Mouse (Mus musculus) spleen, postnatal 0 days (tissue): ENCODE results near the gene Zbtb12. TPM values are rescaled to one million over a fixed set of nuclear protein-coding genes. Genes with fewer than 3 reads are reported as not detected.

Experiments used
- polyA plus RNA-seq: library from polyadenylated mRNA; unstranded; fragments of >200 nt; fragmentation: Nextera tagmentation; extraction: Ambion mirVana; gene quantifications from 2 replicates; pipeline ENCODE4 v1.2.1, GENCODE M21; 2015

Zbtb12 gene
- 0.99 and 1.2 TPM in 2 replicates for polyA plus RNA-seq

DNA sequence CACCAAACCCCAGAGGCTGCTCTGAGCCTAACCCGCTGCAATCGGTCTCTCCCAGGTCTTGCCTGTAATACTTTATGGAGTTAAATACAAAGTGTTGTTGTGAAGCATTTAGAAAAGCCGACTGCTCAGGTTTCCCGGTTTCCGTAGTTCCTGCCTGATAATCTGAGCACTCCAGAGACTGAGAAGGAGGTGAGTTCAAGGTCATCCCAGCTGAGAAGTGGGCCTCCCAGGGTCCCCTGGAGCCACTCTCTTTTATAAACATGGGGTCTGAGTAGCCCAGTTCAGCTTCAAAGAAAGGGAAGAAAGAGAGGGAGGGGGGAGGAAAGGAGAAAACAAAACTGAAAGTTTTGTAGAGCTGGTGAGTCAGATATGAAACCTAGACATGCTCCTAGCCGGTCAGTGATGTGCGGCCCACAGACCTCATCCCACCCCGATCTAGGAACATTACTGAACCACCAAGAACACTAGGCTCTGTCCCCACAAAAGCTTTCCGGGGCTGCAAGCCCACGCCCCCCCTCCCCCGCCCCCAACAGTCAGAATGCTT is at the start of gene Zbtb12:
Gene Zbtb12, plus strand, starts transcription at position 148 of the 544 bp plus-strand sequence.

DNA sequence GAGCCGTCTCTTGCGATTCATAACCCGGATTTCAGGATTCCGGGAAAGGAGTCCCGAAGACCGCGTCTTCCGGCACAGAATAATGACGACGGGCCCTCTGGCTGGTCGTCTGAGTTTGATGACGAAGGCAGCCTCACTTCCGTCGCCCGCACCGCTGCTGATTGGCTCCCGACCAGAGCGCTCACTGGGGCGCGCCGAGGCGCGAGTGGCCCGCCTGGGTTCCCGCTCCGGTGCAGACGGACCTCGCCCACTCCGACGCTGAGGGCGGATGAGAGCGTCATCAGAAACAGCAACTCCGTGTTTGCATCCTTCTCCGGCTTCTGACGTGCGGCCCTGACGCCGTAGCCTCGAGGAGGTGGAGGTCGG is 42.4 kb upstream of the Zbtb12 start, which contains the start of the genes Stk19 and Dxo:
Gene Stk19, minus strand, starts transcription at position 90 of the 366 bp plus-strand sequence.
Gene Dxo, plus strand, starts transcription at position 164 of the 366 bp plus-strand sequence.

DNA sequence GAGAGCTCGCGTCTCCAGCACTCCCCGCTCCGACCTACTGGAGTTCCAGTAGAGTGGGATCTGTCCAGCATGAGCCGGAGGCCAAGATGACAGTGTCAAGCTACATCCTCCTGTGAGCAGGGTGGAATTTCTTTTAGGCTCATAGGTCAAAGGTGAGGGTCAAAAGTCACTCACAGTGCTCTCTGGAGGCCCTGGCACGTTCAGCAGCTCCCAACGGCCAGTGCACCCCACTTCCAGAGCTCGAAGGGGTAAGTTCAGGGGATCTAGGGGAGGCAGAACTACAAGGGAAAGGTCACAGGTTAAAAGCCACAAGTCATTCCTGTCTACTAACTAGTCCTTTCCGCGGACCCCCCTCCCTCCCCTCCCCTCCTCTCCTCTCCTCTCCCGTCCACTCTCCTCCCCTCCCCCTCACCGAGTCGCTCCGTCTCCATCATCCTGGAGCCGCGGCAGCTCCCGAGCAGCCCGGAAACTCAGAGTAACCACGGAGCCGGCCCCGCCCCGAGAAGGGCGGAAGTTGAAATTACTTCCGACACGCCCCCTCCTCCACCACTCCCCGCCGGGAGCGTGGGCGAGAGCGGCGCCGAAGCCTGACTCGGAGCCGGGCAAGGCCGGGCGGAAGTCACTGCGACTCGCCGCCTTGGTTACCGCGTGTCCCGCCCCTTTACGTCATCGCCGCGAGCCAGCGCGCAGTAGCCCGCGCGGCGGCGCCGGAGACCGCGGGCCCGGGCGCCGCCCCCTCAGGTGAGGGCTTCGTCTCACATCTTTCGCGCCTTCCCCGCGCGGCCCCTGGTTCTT is 29.4 kb upstream of the Zbtb12 start, which contains the start of the genes Skiv2l and Nelfe:
Gene Skiv2l, minus strand, starts transcription at position 489 of the 795 bp plus-strand sequence.
Gene Nelfe, plus strand, starts transcription at position 670 of the 795 bp plus-strand sequence.

DNA sequence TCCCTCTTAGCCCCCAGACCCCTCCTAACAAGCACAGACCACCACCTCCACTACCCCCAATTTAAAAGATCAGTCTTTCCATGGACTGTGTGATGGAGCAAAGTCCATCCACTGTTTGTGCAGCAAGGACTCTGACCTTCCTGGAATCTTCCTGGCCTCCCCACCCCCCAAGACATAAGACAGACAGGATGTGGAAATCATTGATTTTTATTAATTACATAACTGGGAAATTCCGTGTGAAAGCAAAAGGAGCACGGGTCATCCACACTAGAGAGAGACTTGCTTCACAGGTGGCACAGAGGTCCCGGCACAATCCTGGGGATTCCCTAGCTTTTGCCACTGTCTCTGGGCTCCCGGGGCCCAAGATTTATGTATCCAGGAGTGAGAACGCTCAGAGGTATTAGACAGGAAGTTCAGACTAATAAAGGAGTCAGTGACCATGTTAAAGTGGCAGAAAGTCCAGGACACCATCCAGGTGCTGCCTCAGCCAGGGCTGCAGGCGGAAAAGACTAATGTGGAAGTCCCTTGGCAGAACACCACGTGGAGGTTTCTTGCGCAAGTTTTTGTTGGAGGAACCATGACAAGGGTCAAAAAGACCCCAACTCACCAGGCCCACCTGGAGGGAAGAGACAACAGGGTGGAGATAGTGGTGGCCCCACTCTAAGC is 16.7 kb upstream of the Zbtb12 start, which contains the start of gene Cfb:
Gene Cfb, minus strand, starts transcription at position 103 of the 666 bp plus-strand sequence.

DNA sequence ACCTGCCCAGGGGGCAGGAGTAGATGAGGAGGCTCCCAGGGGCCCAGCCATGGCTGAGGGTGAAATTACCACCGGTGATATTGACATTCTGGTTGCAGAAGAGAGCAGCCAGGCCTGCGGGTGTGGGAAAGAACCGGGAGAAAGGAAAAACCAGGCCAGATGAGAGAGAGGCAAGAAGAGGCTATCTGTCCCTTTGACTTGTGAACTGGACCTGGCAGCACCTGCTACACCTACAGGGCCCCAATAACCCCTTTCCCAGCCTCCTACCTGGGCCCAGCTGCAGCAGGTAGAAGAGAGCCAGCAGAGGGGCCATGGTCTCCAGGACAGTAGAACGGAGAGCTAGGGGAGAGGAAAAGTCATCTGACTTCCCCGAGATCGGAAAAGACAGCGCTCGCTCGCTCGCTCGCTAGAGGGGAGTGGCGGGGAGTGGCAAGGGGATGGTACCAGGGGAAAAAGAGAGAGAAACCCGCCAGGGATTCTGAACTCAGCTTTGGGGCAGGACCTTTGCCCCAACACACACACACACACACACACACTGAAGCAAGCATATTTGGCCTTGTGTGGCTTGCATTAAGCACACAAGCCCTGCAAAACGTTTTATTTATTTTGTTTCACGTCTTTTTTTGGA is 2.5 kb downstream of the Zbtb12 start, which contains the start of gene Gm20547:
Gene Gm20547, minus strand, starts transcription at position 360 of the 628 bp plus-strand sequence.

DNA sequence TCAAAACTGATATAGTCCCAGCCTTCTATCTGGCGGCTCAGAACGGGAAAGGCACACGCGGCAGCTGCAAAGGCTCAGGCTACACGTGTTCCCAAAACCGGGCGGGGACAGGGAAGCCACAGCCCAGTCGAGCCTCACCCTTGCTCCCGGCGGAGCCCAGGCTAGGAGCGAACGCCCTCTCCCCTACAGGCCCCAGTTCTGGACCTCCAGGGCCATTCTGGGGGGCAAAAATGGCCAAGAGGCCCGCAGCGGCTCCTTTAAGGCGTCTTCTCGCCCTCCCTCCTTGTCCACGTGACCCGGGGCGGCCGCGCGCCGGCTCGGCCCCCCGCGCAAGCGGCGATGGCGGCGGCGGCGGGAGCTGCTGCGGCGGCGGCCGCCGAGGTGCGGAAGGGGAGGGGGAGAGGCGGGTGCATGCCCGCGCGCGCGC is 18.9 kb downstream of the Zbtb12 start, which contains the start of the genes C2 and Ehmt2:
Gene C2, minus strand, starts transcription at position 106 of the 427 bp plus-strand sequence.
Gene Ehmt2, plus strand, starts transcription at position 310 of the 427 bp plus-strand sequence.

DNA sequence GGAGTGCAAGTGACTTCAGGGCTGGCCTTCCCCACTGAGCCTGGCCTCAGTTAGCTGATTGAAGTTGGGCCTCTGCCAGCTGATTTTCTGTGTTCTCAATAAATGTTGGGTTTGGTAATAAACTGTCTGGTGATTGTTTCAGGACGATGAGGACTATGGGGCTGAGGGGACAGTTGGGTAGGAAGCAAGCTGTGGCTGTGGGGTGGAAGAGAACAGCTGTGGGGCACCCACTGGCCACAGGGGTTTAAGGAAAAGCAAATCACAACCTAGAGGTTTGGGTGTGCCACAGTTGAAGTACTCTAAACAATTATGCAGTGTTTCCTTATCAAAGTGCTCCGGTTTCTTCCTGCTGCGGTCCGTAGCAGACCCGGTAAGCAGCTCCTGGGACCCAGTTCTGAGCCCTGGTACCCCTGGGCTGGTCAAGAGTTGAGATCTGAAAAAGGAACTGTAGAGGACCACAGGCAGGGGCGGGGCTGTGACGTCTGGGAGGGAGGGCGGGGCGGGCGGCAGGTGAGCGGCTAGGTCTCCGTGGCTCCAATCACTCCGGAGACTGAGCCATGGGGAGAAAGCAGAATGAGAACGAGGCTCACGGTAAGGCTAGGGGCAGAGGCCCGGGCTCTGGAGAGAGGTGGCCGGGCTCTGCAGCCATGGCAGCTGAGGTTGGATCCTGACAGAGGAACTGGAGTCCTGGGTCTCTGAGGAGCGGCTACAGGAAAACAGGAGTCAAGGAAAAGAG is 34.8 kb downstream of the Zbtb12 start, which contains the start of gene Slc44a4:
Gene Slc44a4, plus strand, starts transcription at position 537 of the 736 bp plus-strand sequence.

DNA sequence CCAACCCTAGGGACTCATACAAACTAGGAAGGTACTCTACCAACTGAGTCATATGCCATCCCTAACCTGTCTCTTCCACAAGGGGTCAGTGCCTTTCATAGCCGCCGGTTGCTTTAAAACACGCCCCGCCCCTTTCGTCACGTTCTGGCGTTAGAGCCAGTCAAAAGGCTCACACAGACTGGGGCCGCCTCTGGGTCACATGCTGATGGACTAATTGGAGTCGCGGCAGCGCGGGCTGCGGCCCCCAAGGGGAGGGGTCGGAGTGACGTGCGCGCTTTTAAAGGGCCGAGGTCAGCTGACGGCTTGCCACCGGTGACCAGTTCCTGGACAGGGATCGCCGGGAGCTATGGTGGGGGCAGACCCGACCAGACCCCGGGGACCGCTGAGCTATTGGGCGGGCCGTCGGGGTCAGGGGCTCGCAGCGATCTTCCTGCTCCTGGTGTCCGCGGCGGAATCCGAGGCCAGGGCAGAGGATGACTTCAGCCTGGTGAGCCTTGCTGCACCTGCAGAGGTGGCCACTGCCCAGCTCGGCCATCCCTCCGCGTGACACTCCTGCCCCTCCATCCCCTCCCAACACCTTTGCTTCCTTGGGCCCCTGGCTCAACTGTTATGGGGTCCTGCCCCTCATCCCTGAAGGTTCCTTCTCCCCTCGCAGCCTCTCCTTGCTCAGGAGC is 51.9 kb downstream of the Zbtb12 start, which contains the start of gene Neu1:
Gene Neu1, plus strand, starts transcription at position 193 of the 674 bp plus-strand sequence.

Other genes with a start within 250 kb of the Zbtb12 start
- 0.11 and 0.19 TPM in 2 replicates for gene Prrt1, start 249.9 kb upstream of the Zbtb12 start, polyA plus RNA-seq
- gene Fkbpl, start 234.7 kb upstream of the Zbtb12 start, polyA plus RNA-seq: 6.8 and 8.6 TPM in 2 replicates
- gene Atf6b, start 232.3 kb upstream of the Zbtb12 start, polyA plus RNA-seq: 18.6 and 26.1 TPM in 2 replicates
- gene Tnxb, start 208.9 kb upstream of the Zbtb12 start, polyA plus RNA-seq: 2.2 and 3.9 TPM in 2 replicates
- 2.7 and 2.8 TPM in 2 replicates for gene C4b, start 135.6 kb upstream of the Zbtb12 start, polyA plus RNA-seq
- gene Cyp21a1, start 74.9 kb upstream of the Zbtb12 start, polyA plus RNA-seq: not detected in 2 replicates
- 33.1 and 34.3 TPM in 2 replicates for gene Stk19, start 42.5 kb upstream of the Zbtb12 start, polyA plus RNA-seq
- 32.9 and 33.7 TPM in 2 replicates for gene Dxo, start 42.5 kb upstream of the Zbtb12 start, polyA plus RNA-seq
- 22.8 and 27.9 TPM in 2 replicates for gene Skiv2l, start 29.3 kb upstream of the Zbtb12 start, polyA plus RNA-seq
- 49.8 and 51.5 TPM in 2 replicates for gene Nelfe, start 29.1 kb upstream of the Zbtb12 start, polyA plus RNA-seq
- 5.7 and 8.3 TPM in 2 replicates for gene Cfb, start 17.0 kb upstream of the Zbtb12 start, polyA plus RNA-seq
- not detected in 2 replicates for gene Gm20547, start 2.6 kb downstream of the Zbtb12 start, polyA plus RNA-seq
- 7.5 and 11.8 TPM in 2 replicates for gene C2, start 18.8 kb downstream of the Zbtb12 start, polyA plus RNA-seq
- 26.6 and 32.9 TPM in 2 replicates for gene Ehmt2, start 19.0 kb downstream of the Zbtb12 start, polyA plus RNA-seq
- 0.08 and 0.25 TPM in 2 replicates for gene Slc44a4, start 35.0 kb downstream of the Zbtb12 start, polyA plus RNA-seq
- gene Neu1, start 51.8 kb downstream of the Zbtb12 start, polyA plus RNA-seq: 15.6 and 21.0 TPM in 2 replicates
- gene Hspa1b, start 79.8 kb downstream of the Zbtb12 start, polyA plus RNA-seq: 0.13 and 0.32 TPM in 2 replicates
- not detected in 2 replicates for gene Gm20481, start 90.4 kb downstream of the Zbtb12 start, polyA plus RNA-seq
- 1.7 and 1.8 TPM in 2 replicates for gene Hspa1a, start 92.7 kb downstream of the Zbtb12 start, polyA plus RNA-seq
- gene Hspa1l, start 93.2 kb downstream of the Zbtb12 start, polyA plus RNA-seq: 0.23 and 0.30 TPM in 2 replicates
- 138 and 160 TPM in 2 replicates for gene Lsm2, start 102.4 kb downstream of the Zbtb12 start, polyA plus RNA-seq
- gene Vars, start 121.5 kb downstream of the Zbtb12 start, polyA plus RNA-seq: 104 and 108 TPM in 2 replicates
- 0.40 and 0.49 TPM in 2 replicates for gene Vwa7, start 137.1 kb downstream of the Zbtb12 start, polyA plus RNA-seq
- 19.7 and 23.0 TPM in 2 replicates for gene Sapcd1, start 148.5 kb downstream of the Zbtb12 start, polyA plus RNA-seq
- gene Msh5, start 167.3 kb downstream of the Zbtb12 start, polyA plus RNA-seq: 6.9 and 8.1 TPM in 2 replicates
- 245 and 258 TPM in 2 replicates for gene Clic1, start 170.5 kb downstream of the Zbtb12 start, polyA plus RNA-seq
- 52.0 and 69.5 TPM in 2 replicates for gene Ddah2, start 179.6 kb downstream of the Zbtb12 start, polyA plus RNA-seq
- 0.17 TPM in 1 of 2 replicates, not detected in the other for gene Ly6g6c, start 185.9 kb downstream of the Zbtb12 start, polyA plus RNA-seq
- 2.5 and 3.1 TPM in 2 replicates for gene Mpig6b, start 186.7 kb downstream of the Zbtb12 start, polyA plus RNA-seq
- gene Ly6g6e, start 197.4 kb downstream of the Zbtb12 start, polyA plus RNA-seq: 0.23 and 0.47 TPM in 2 replicates
- gene Ly6g6d, start 198.6 kb downstream of the Zbtb12 start, polyA plus RNA-seq: 1.2 and 2.1 TPM in 2 replicates
- 1.4 and 2.2 TPM in 2 replicates for gene Ly6g6f, start 206.1 kb downstream of the Zbtb12 start, polyA plus RNA-seq
- gene Abhd16a, start 209.8 kb downstream of the Zbtb12 start, polyA plus RNA-seq: 101 and 108 TPM in 2 replicates
- not detected in 2 replicates for gene Ly6g5c, start 228.8 kb downstream of the Zbtb12 start, polyA plus RNA-seq
- 0.81 and 1.3 TPM in 2 replicates for gene Ly6g5b, start 235.9 kb downstream of the Zbtb12 start, polyA plus RNA-seq
- 19.0 and 20.3 TPM in 2 replicates for gene Gpank1, start 242.0 kb downstream of the Zbtb12 start, polyA plus RNA-seq
- 191 and 199 TPM in 2 replicates for gene Csnk2b, start 242.6 kb downstream of the Zbtb12 start, polyA plus RNA-seq
- gene D17H6S53E, start 246.9 kb downstream of the Zbtb12 start, polyA plus RNA-seq: 6.7 and 8.1 TPM in 2 replicates